Mouse (Mus musculus) CH12.LX (cell line): ENCODE data around the gene Jph3. TPM values are rescaled to one million over a fixed set of nuclear protein-coding genes. Genes with fewer than 3 reads are reported as not detected.
A peak's percentile ranks its signal among the peaks of the same experiment; 100 is the strongest.

Experiments used
- DNase-seq: peaks from one replicate; pipeline ENCODE4 v3.0.0-alpha.2; 2013; ENCODE audit errors: extremely low read depth
- H3K27ac ChIP-seq: 2 replicates; pipeline ENCODE4 v1.5.1; 2012; ENCODE audit warnings: low read depth, mild to moderate bottlenecking, control low read depth, moderate library complexity; ENCODE audit not compliant: insufficient read depth
- H3K27me3 ChIP-seq: replicated peaks from 2 replicates; pipeline ENCODE3; 2012; ENCODE audit warnings: inconsistent platforms
- H3K36me3 ChIP-seq, 2 experiments: replicated peaks in 1 of 2; 2 replicates each; pipeline versions ENCODE3 to v1.6.1; 2012; ENCODE audit warnings: inconsistent platforms in 1 of 2, low read length in 1 of 2, mild to moderate bottlenecking in 1 of 2, mixed read lengths in 1 of 2, moderate library complexity in 1 of 2; ENCODE audit not compliant: control insufficient read depth in 1 of 2, insufficient read depth in 1 of 2
- H3K4me1 ChIP-seq, 2 experiments: 2 replicates each; pipeline ENCODE4 v1.6.1; 2012; ENCODE audit warnings: inconsistent platforms in 1 of 2, moderate library complexity in 1 of 2; ENCODE audit not compliant: insufficient read depth in 2 of 2, control insufficient read depth in 1 of 2
- H3K4me2 ChIP-seq: 2 replicates; pipeline ENCODE4 v1.6.1; 2012; ENCODE audit warnings: low read depth, mild to moderate bottlenecking, control low read depth; ENCODE audit not compliant: poor library complexity, insufficient read depth, severe bottlenecking
- H3K4me3 ChIP-seq, 3 experiments: fragments of 150-350 bp in 1 of 3; sonication (generic) in 1 of 3; replicated peaks in 1 of 3; 2 replicates each; pipeline versions ENCODE3 to v1.5.1; 2011 to 2012; ENCODE audit warnings: low read depth in 2 of 3, low read length in 2 of 3, mild to moderate bottlenecking in 2 of 3, moderate library complexity in 2 of 3, control low read depth in 1 of 3, improper control_type of control experiment in 1 of 3, inconsistent platforms in 1 of 3, mixed read lengths in 1 of 3; ENCODE audit not compliant: poor library complexity in 1 of 3
- H3K79me2 ChIP-seq: replicated peaks from 2 replicates; pipeline ENCODE4 v1.6.1; 2012; ENCODE audit warnings: mild to moderate bottlenecking, moderate library complexity; ENCODE audit not compliant: control insufficient read depth, poor library complexity, insufficient read depth, severe bottlenecking; ENCODE audit errors: extremely low read depth
- H3K9ac ChIP-seq: 2 replicates; pipeline ENCODE4 v1.6.1; 2012; ENCODE audit warnings: low read depth, mild to moderate bottlenecking, control low read depth, moderate library complexity; ENCODE audit not compliant: insufficient read depth
- H3K9me3 ChIP-seq: replicated peaks from 2 replicates; pipeline ENCODE3; 2012; ENCODE audit warnings: low read length, inconsistent platforms, mixed read lengths
- BHLHE40 ChIP-seq: IDR thresholded peaks from 2 replicates; pipeline ENCODE4 v1.6.1; 2011; ENCODE audit warnings: mild to moderate bottlenecking, low read depth, low read length, improper control_type of control experiment
- HCFC1 ChIP-seq: IDR thresholded peaks from 2 replicates; pipeline ENCODE4 v1.6.1; 2012; ENCODE audit warnings: low read depth, mild to moderate bottlenecking, inconsistent platforms, low read length, improper control_type of control experiment
- IRF4 ChIP-seq: IDR thresholded peaks from 2 replicates; pipeline ENCODE4 v1.6.1; 2014; ENCODE audit warnings: low read depth, mild to moderate bottlenecking, inconsistent platforms, low read length, improper control_type of control experiment
- KAT2A ChIP-seq: IDR thresholded peaks from 2 replicates; pipeline ENCODE4 v1.6.1; 2012; ENCODE audit warnings: low read length, improper control_type of control experiment, inconsistent platforms; ENCODE audit not compliant: insufficient replicate concordance
- MAFK ChIP-seq: IDR thresholded peaks from 2 replicates; pipeline ENCODE4 v1.6.1; 2011; ENCODE audit warnings: low read length, improper control_type of control experiment; ENCODE audit not compliant: insufficient replicate concordance
- MEF2A ChIP-seq: IDR thresholded peaks from 2 replicates; pipeline ENCODE4 v1.6.1; 2014; ENCODE audit warnings: low read depth, mild to moderate bottlenecking, inconsistent platforms, low read length, improper control_type of control experiment, borderline replicate concordance
- MYC ChIP-seq: IDR thresholded peaks from 2 replicates; pipeline ENCODE4 v1.6.1; 2011; ENCODE audit warnings: low read depth, mild to moderate bottlenecking, improper control_type of control experiment, low read length
- NRF1 ChIP-seq: IDR thresholded peaks from 2 replicates; pipeline ENCODE4 v1.6.1; 2014; ENCODE audit warnings: low read depth, mild to moderate bottlenecking, inconsistent platforms, low read length, improper control_type of control experiment, moderate library complexity
- POLR2A ChIP-seq: IDR thresholded peaks from 2 replicates; pipeline ENCODE4 v1.6.1; 2011; ENCODE audit warnings: low read depth, mild to moderate bottlenecking, improper control_type of control experiment, low read length
- POLR2AphosphoS2 ChIP-seq: IDR thresholded peaks from 2 replicates; pipeline ENCODE4 v1.6.1; 2011; ENCODE audit warnings: low read depth, low read length, improper control_type of control experiment
- RAD21 ChIP-seq: IDR thresholded peaks from 2 replicates; pipeline ENCODE4 v1.6.1; 2011; ENCODE audit warnings: low read depth, mild to moderate bottlenecking, low read length, improper control_type of control experiment, moderate library complexity
- RCOR1 ChIP-seq: conservative IDR thresholded peaks from 2 replicates; pipeline ENCODE4 v1.6.1; 2012; ENCODE audit warnings: low read depth, mild to moderate bottlenecking, inconsistent platforms, low read length, improper control_type of control experiment
- SIN3A ChIP-seq: IDR thresholded peaks from 2 replicates; pipeline ENCODE4 v1.6.1; 2012; ENCODE audit warnings: low read length, improper control_type of control experiment, inconsistent platforms
- UBTF ChIP-seq: IDR thresholded peaks from 2 replicates; pipeline ENCODE4 v1.6.1; 2012; ENCODE audit warnings: low read depth, mild to moderate bottlenecking, inconsistent platforms, low read length, improper control_type of control experiment, moderate library complexity
- ZKSCAN1 ChIP-seq: IDR thresholded peaks from 2 replicates; pipeline ENCODE4 v1.6.1; 2012; ENCODE audit warnings: low read depth, inconsistent platforms, low read length, improper control_type of control experiment, borderline replicate concordance
- ZMIZ1 ChIP-seq: IDR thresholded peaks from 2 replicates; pipeline ENCODE4 v1.6.1; 2012; ENCODE audit warnings: low read depth, mild to moderate bottlenecking, inconsistent platforms, low read length, improper control_type of control experiment
- ZNF384 ChIP-seq: IDR thresholded peaks from 2 replicates; pipeline ENCODE4 v1.6.1; 2012; ENCODE audit warnings: low read depth, low read length, improper control_type of control experiment, inconsistent platforms
- dilution Hi-C: fragments of 300-500 bp; cut with MboI; formaldehyde crosslinking; loops from 2 replicates; pipeline ENCODE4 v1.14.3; 2020; ENCODE audit warnings: low sequenced_read_pairs; ENCODE audit not compliant: extremely low pct_unique_long_range_greater_than_20kb, extremely low pct_ligation_motif_present
- in situ Hi-C: fragments of 300-500 bp; cut with MboI; formaldehyde crosslinking; loops from 3 replicates; pipeline ENCODE4 v1.14.3; 2019; ENCODE audit warnings: low sequenced_read_pairs, low pct_ligation_motif_present, low pct_unique_long_range_greater_than_20kb, mixed read lengths
- polyA plus RNA-seq: library from polyadenylated mRNA; unstranded; fragments of >175 nt; gene quantifications from 2 replicates; pipeline ENCODE4 v1.2.1, GENCODE M21; 2012; ENCODE audit warnings: low read depth; ENCODE audit not compliant: insufficient read length
- total RNA-seq, 2 experiments: library from RNA; depleted of rRNA; stranded (reverse); fragments of 300-350 nt in 1 of 2; fragments of >200 nt in 1 of 2; gene quantifications; 2 replicates each; pipeline ENCODE4 v1.2.3; 2012 to 2014

Gene Jph3
- total and polyA plus RNA-seq, 3 experiments: 0.21 TPM; not detected in 1

GRCm38 (mm10) chr8:121829048-121829776, 99.8 kb downstream of the Jph3 start, which contains the start of gene Klhdc4 (continued):
- TF ChIP-seq MAFK: no peak
- TF ChIP-seq ZMIZ1: no peak; the same call in 1 of the 2 replicates
- 0 out of 2 replicates have a peak, but pooled peaks have one; percentile 12 for TF ChIP-seq RCOR1
- TF ChIP-seq IRF4: peak; percentile 88
- TF ChIP-seq ZKSCAN1: no peak
- peak; percentile 93 for TF ChIP-seq MYC
- peak; percentile 94 for TF ChIP-seq SIN3A
- TF ChIP-seq NRF1: peak; percentile 16; the same call in 1 of the 2 replicates
- TF ChIP-seq HCFC1: peak; percentile 98

DNA sequence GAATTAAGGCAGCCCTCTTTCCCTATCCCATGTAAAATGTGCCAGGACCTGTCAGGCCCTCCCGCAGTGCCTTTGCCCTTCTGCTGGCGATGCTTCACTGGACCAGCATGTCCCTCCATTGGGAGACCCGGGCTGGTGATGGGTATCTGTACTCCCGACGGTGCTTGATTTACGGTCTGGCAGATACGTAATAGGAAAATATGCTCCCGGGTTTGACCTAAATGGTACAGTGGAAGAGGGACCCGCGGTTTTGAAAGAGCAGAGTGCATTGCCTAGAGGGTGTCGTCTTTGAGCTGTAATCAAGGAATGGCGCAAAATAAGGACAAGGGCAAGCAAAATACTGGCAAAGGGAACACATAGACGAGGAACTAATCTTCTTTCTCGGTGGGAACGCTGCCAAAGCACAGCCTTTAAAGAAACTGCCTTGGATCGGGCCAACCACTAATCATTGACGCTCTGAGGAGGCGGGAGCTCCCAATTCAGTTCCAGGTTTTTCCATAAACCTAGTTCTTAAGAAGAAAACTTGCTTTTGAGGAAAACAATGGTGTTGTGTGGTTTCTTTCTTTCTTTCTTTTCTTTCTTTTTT, 100.4 kb downstream of the Jph3 start:
- peak overlapping the region; percentile 74 for H3K9ac ChIP-seq
- in situ Hi-C loops (no loop called here), dilution Hi-C loops (no loop called here)
- peaks cover 7 to 24% of the 10 kb centered on the region in 2 experiments; a peak in 3 of 4 replicates for H3K4me1 ChIP-seq
- TF ChIP-seq POLR2AphosphoS2: peak; percentile 11; the same call in 1 of the 2 replicates
- no peak for TF ChIP-seq ZNF384
- no peak for TF ChIP-seq MEF2A
- TF ChIP-seq BHLHE40: no peak
- 0 out of 2 replicates have a peak, but pooled peaks have one; percentile 27 for TF ChIP-seq UBTF
- TF ChIP-seq MYC: no peak
- peak overlapping the region; percentile 88 for H3K4me2 ChIP-seq
- H3K27me3 ChIP-seq: no peaks in the 10 kb centered on the region
- no peaks in the 10 kb centered on the region for H3K9me3 ChIP-seq
- no peak for DNase-seq
- H3K36me3 ChIP-seq: peaks cover 0 to 6% of the 10 kb centered on the region in 2 experiments
- peaks cover 20% of the 10 kb centered on the region for H3K79me2 ChIP-seq
- peak overlapping the region; percentile 3; the same call in 1 of the 2 replicates for H3K27ac ChIP-seq
- peak overlapping the region; percentile 84 to 98 (median 90) for H3K4me3 ChIP-seq

DNA sequence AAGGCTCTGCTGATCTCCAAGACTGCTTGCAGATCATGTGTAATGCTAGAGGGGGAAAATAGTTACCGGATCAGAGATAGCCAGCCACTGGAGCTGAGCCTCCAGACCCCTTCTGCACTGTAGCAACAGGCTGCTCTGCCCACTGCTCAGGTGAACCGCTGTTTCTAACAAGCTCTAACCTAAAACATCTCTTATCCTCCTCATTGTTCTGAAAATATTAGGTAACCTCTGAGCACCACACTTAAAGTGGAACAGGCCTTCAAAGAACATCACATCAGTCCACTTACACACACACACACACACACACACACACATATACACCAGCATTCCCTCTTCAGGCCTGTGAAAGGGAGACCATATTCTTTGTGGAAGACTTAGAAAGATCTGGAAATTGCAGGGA, 102.6 kb downstream of the Jph3 start:
- no peak for DNase-seq
- dilution Hi-C loops (no loop called here), in situ Hi-C loops (no loop called here)
- H3K4me1 ChIP-seq: peaks cover 7 to 24% of the 10 kb centered on the region in 2 experiments; a peak in 3 of 4 replicates
- peak overlapping the region; percentile 60 for H3K27ac ChIP-seq
- H3K9me3 ChIP-seq: no peaks in the 10 kb centered on the region
- TF ChIP-seq KAT2A: no peak
- TF ChIP-seq HCFC1: no peak
- no peak for TF ChIP-seq UBTF
- TF ChIP-seq POLR2A: no peak
- 0 out of 2 replicates have a peak, but pooled peaks have one; percentile 37 for TF ChIP-seq RCOR1
- TF ChIP-seq IRF4: no peak
- TF ChIP-seq ZNF384: no peak
- TF ChIP-seq RAD21: no peak
- peak overlapping the region; percentile 94 for H3K9ac ChIP-seq
- H3K36me3 ChIP-seq: peaks cover 2 to 6% of the 10 kb centered on the region in 2 experiments
- peaks cover 26% of the 10 kb centered on the region for H3K79me2 ChIP-seq
- no peaks in the 10 kb centered on the region for H3K27me3 ChIP-seq
- peak overlapping the region in 1 of 3 experiments; percentile 3 for H3K4me3 ChIP-seq
- peak overlapping the region; percentile 88 for H3K4me2 ChIP-seq
